Comparison of ENCODE assay signal across 13 mouse cellular contexts in genomic region chr10:80081075-80081474, GRCm38 (mm10). TPM values are rescaled to one million over a fixed set of nuclear protein-coding genes. Genes with fewer than 3 reads are reported as not detected.
DNase-seq lines count a peak whose midpoint lies in the region; ATAC-seq and TF ChIP-seq lines count a peak whose summit lies in the region.
"Had no signal": no experiment of that assay in that cellular context is flagged by ENCODE, and none has a peak within 500 bp of the region (broad histone marks: within the 10 kb centered on the region; RNA-seq: fewer than 3 reads in every experiment).

No protein-coding gene starts in this region.

- TF ChIP-seq POLR2A in MEL (IDR thresholded peaks at IDR 0.05; ENCODE audit: control insufficient read depth in 1 of 2, insufficient read depth in 1 of 2, low read depth in 1 of 2, low read length in 2 of 2, poor library complexity in 1 of 2) = no peak

- H3K9ac ChIP-seq in MEL (ENCODE audit: control insufficient read depth, low read depth, low read length, poor library complexity, severe bottlenecking) = no peak overlapping the region
- H3K9ac ChIP-seq: neural tube, embryonic 12.5 days had no signal

- peak overlapping the region; percentile 16; the same call in 1 of the 2 replicates for H3K4me3 ChIP-seq in heart, embryonic 10.5 days
- no peak overlapping the region for H3K4me3 ChIP-seq in MEL (ENCODE audit: control insufficient read depth in 1 of 2, insufficient read depth in 1 of 2, low read depth in 2 of 2, low read length in 2 of 2)
- H3K4me3 ChIP-seq: left cerebral cortex, adult 2 months; neural tube, embryonic 12.5 days had no signal

- peaks cover 80% of the 10 kb centered on the region for H3K36me3 ChIP-seq in heart, embryonic 10.5 days
- peaks cover 3 to 6% of the 10 kb centered on the region in 2 experiments; a peak in 3 of 4 replicates for H3K36me3 ChIP-seq in MEL (ENCODE audit: control insufficient read depth in 1 of 2, insufficient read depth in 2 of 2, low read length in 2 of 2)

- WGBS in heart, embryonic 10.5 days = 74% methylated on average over 3 of the region's 3 CpGs

- 0 out of 2 replicates have a peak overlapping the region, but pooled peaks have one; percentile 24 for H3K27ac ChIP-seq in heart, embryonic 10.5 days
- no peak overlapping the region for H3K27ac ChIP-seq in MEL (ENCODE audit: control insufficient read depth, low read depth, low read length)
- H3K27ac ChIP-seq: hindbrain, postnatal 0 days; left cerebral cortex, adult 2 months; neural tube, embryonic 12.5 days had no signal

- TF ChIP-seq EP300 in MEL (IDR thresholded peaks at IDR 0.05; ENCODE audit: low read depth in 1 of 2, low read length in 2 of 2) = 0 out of 4 replicates have a peak, but pooled peaks of 1 of the 2 experiments have one; percentile 7

- peaks cover 22% of the 10 kb centered on the region for H3K4me1 ChIP-seq in heart, embryonic 10.5 days
- H3K4me1 ChIP-seq in MEL (ENCODE audit: control insufficient read depth in 1 of 2, insufficient read depth in 2 of 2, low read length in 2 of 2) = peaks cover 0 to 10% of the 10 kb centered on the region in 2 experiments; a peak in 2 of 4 replicates
- H3K4me1 ChIP-seq: neural tube, embryonic 12.5 days had no signal

- no peak for TF ChIP-seq RAD21 in MEL (IDR thresholded peaks at IDR 0.05; ENCODE audit: low read depth, low read length)

- DNase-seq in heart, embryonic 10.5 days (ENCODE audit: low spot score) = no peak
- no peak for DNase-seq in heart, postnatal 36 days
- DNase-seq in MEL (ENCODE audit: low read depth, low spot score) (no peak), liver (peak; percentile 92)
- no peak for DNase-seq in natural killer cell, adult 2 months (ENCODE audit: low spot score in 2 of 2)
- DNase-seq in layer of hippocampus, adult 8-10 months (ENCODE audit: low spot score in 2 of 2) = no peak
- DNase-seq: kidney, postnatal 14 days; midbrain, embryonic 14.5 days had no signal

- no peak; a peak in 1 of 6 replicates for TF ChIP-seq CTCF in MEL (IDR thresholded peaks at IDR 0.05 in 2 of 3, conservative IDR thresholded peaks at IDR 0.05 in 1 of 3; ENCODE audit: control insufficient read depth in 1 of 3, insufficient read depth in 1 of 3, low read depth in 2 of 3, low read length in 3 of 3, poor library complexity in 1 of 3, severe bottlenecking in 1 of 3)

- peak; percentile 85 for ATAC-seq in megakaryocyte-erythroid progenitor cell, adult 5-6 weeks (replicated peaks; ENCODE audit: low FRiP score, low TSS enrichment, poor library complexity, severe bottlenecking)
- ATAC-seq in frontal cortex, adult (ENCODE audit: low TSS enrichment) = no peak
- ATAC-seq: hindbrain, postnatal 0 days had no signal

- H3K79me2 ChIP-seq in MEL (ENCODE audit: control insufficient read depth, insufficient read depth, low read length, poor library complexity) = no peaks in the 10 kb centered on the region

- intact Hi-C loops in heart, postnatal 36 days (cut with DNase I) = no loop called here

- H3K9me3 ChIP-seq in heart, embryonic 10.5 days = no peaks in the 10 kb centered on the region
- H3K9me3 ChIP-seq in MEL (replicated peaks; ENCODE audit: insufficient read depth, low read length) = no peaks in the 10 kb centered on the region
- H3K9me3 ChIP-seq: neural tube, embryonic 12.5 days had no signal

- H3K27me3 ChIP-seq in heart, embryonic 10.5 days (ENCODE audit: insufficient read depth, poor library complexity, severe bottlenecking) = no peaks in the 10 kb centered on the region
- H3K27me3 ChIP-seq in MEL (ENCODE audit: control insufficient read depth in 1 of 2, insufficient read depth in 2 of 2, low read length in 2 of 2) = no peaks in the 10 kb centered on the region
- H3K27me3 ChIP-seq: neural tube, embryonic 12.5 days had no signal

TF ChIP-seq in MEL, 35 proteins besides CTCF, POLR2A, EP300 and RAD21:
- TF ChIP-seq ZMIZ1 (IDR thresholded peaks at IDR 0.05; ENCODE audit: low read depth, low read length) (no peak), E2F4 (IDR thresholded peaks at IDR 0.05; ENCODE audit: borderline replicate concordance, low read depth, low read length) (no peak), ZKSCAN1 (IDR thresholded peaks at IDR 0.05; ENCODE audit: low read depth, low read length) (no peak), MXI1 (IDR thresholded peaks at IDR 0.05; ENCODE audit: low read depth, low read length) (no peak), POLR2AphosphoS2 (IDR thresholded peaks at IDR 0.05; ENCODE audit: low read length) (no peak), TAL1 (IDR thresholded peaks at IDR 0.05; ENCODE audit: low read length) (peak; percentile 61), NELFE (IDR thresholded peaks at IDR 0.05; ENCODE audit: low read depth, low read length) (no peak), ELF1 (IDR thresholded peaks at IDR 0.05; ENCODE audit: low read depth, low read length) (no peak), GABPA (IDR thresholded peaks at IDR 0.05; ENCODE audit: low read depth, low read length) (no peak), USF1 (IDR thresholded peaks at IDR 0.05; ENCODE audit: low read depth, low read length) (peak; percentile 37; the same call in 1 of the 2 replicates), SIN3A (IDR thresholded peaks at IDR 0.05; ENCODE audit: low read length) (no peak), HCFC1 (IDR thresholded peaks at IDR 0.05; ENCODE audit: low read depth, low read length) (no peak), MAZ (IDR thresholded peaks at IDR 0.05; ENCODE audit: low read depth, low read length) (no peak), MYC (IDR thresholded peaks at IDR 0.05; ENCODE audit: low read depth, low read length) (no peak), MAFK (IDR thresholded peaks at IDR 0.05; ENCODE audit: borderline replicate concordance, low read depth, low read length) (no peak), ZNF384 (IDR thresholded peaks at IDR 0.05; ENCODE audit: low read depth, low read length) (no peak), GATA1 (IDR thresholded peaks at IDR 0.05; ENCODE audit: low read depth, low read length) (no peak)

RNA-seq across cellular contexts. Expression of gene Sbno2, which starts 24.3 kb away (rescaled TPM):
- 14.8 and 15.6 TPM in 2 replicates for polyA plus RNA-seq in heart, embryonic 10.5 days (2016; fragmentation: Nextera tagmentation; extraction: Ambion mirVana)
- total RNA-seq in heart, postnatal 36 days (2021) = 10 to 100 TPM; 11.2 to 12.2 TPM
- 14.6 and 15.8 TPM in 2 replicates for total RNA-seq in MEL (2012; rRNA removed)
- polyA plus RNA-seq in MEL (2012; ENCODE audit: insufficient read depth in 1 of 2, insufficient read length in 2 of 2, low read depth in 1 of 2, low replicate concordance in 2 of 2, missing spikeins in 1 of 2) = 10 to 100 TPM in 1 of 2 experiments, not detected in 1; 29.0 TPM
- 34.4 and 39.7 TPM in 2 replicates for total RNA-seq in megakaryocyte-erythroid progenitor cell, adult 5-6 weeks (2014; fragmentation: Nextera tagmentation)
- total RNA-seq in megakaryocyte-erythroid progenitor cell, adult 5-6 weeks (2017) = 12.1 and 12.9 TPM in 2 replicates
- total RNA-seq in layer of hippocampus, adult 8-10 months (2022) = 10 to 100 TPM; 19.9 to 52.8 (median 29.8) TPM

RNA-seq across cellular contexts. Expression of gene Gpx4, which starts 34.1 kb away (rescaled TPM):
- 767 and 797 TPM in 2 replicates for polyA plus RNA-seq in heart, embryonic 10.5 days (2016; fragmentation: Nextera tagmentation; extraction: Ambion mirVana)
- total RNA-seq in heart, postnatal 36 days (2021) = 100 to 1,000 TPM; 863 to 871 TPM
- total RNA-seq in MEL (2012; rRNA removed) = 422 and 508 TPM in 2 replicates
- 100 to 1,000 TPM in 1 of 2 experiments, not detected in 1; 536 TPM for polyA plus RNA-seq in MEL (2012; ENCODE audit: insufficient read depth in 1 of 2, insufficient read length in 2 of 2, low read depth in 1 of 2, low replicate concordance in 2 of 2, missing spikeins in 1 of 2)
- total RNA-seq in megakaryocyte-erythroid progenitor cell, adult 5-6 weeks (2014; fragmentation: Nextera tagmentation) = 566 and 603 TPM in 2 replicates
- total RNA-seq in megakaryocyte-erythroid progenitor cell, adult 5-6 weeks (2017) = 483 and 498 TPM in 2 replicates
- 100 to 1,000 TPM; 433 to 528 (median 468) TPM for total RNA-seq in layer of hippocampus, adult 8-10 months (2022)

RNA-seq across cellular contexts. Expression of gene Stk11, which starts 34.5 kb away (rescaled TPM):
- 12.4 and 17.8 TPM in 2 replicates for polyA plus RNA-seq in heart, embryonic 10.5 days (2016; fragmentation: Nextera tagmentation; extraction: Ambion mirVana)
- 100 to 1,000 TPM; 137 to 165 TPM for total RNA-seq in heart, postnatal 36 days (2021)
- total RNA-seq in MEL (2012; rRNA removed) = 77.8 and 108 TPM in 2 replicates
- polyA plus RNA-seq in MEL (2012; ENCODE audit: insufficient read depth in 1 of 2, insufficient read length in 2 of 2, low read depth in 1 of 2, low replicate concordance in 2 of 2, missing spikeins in 1 of 2) = 100 to 1,000 TPM in 1 of 2 experiments, not detected in 1; 188 TPM
- total RNA-seq in megakaryocyte-erythroid progenitor cell, adult 5-6 weeks (2014; fragmentation: Nextera tagmentation) = 152 and 213 TPM in 2 replicates
- total RNA-seq in megakaryocyte-erythroid progenitor cell, adult 5-6 weeks (2017) = 116 and 174 TPM in 2 replicates
- 100 to 1,000 TPM in 1 of 4 experiments, 10 to 100 TPM in 3; 94.2 to 111 (median 96.5) TPM for total RNA-seq in layer of hippocampus, adult 8-10 months (2022)

RNA-seq across cellular contexts. Expression of gene Polr2e, which starts 41.5 kb away (rescaled TPM):
- 181 and 233 TPM in 2 replicates for polyA plus RNA-seq in heart, embryonic 10.5 days (2016; fragmentation: Nextera tagmentation; extraction: Ambion mirVana)
- 10 to 100 TPM; 88.5 to 96.4 TPM for total RNA-seq in heart, postnatal 36 days (2021)
- total RNA-seq in MEL (2012; rRNA removed) = 156 and 169 TPM in 2 replicates
- polyA plus RNA-seq in MEL (2012; ENCODE audit: insufficient read depth in 1 of 2, insufficient read length in 2 of 2, low read depth in 1 of 2, low replicate concordance in 2 of 2, missing spikeins in 1 of 2) = 100 to 1,000 TPM; 258 to 279 TPM
- total RNA-seq in megakaryocyte-erythroid progenitor cell, adult 5-6 weeks (2014; fragmentation: Nextera tagmentation) = 145 and 157 TPM in 2 replicates
- total RNA-seq in megakaryocyte-erythroid progenitor cell, adult 5-6 weeks (2017) = 142 and 150 TPM in 2 replicates
- 10 to 100 TPM; 64.2 to 86.7 (median 75.4) TPM for total RNA-seq in layer of hippocampus, adult 8-10 months (2022)

RNA-seq across cellular contexts. Expression of gene Atp5d, which starts 57.4 kb away (rescaled TPM):
- 689 and 872 TPM in 2 replicates for polyA plus RNA-seq in heart, embryonic 10.5 days (2016; fragmentation: Nextera tagmentation; extraction: Ambion mirVana)
- total RNA-seq in heart, postnatal 36 days (2021) = 1,000 to 10,000 TPM; 1,105 to 1,168 TPM
- 308 and 324 TPM in 2 replicates for total RNA-seq in MEL (2012; rRNA removed)
- polyA plus RNA-seq in MEL (2012; ENCODE audit: insufficient read depth in 1 of 2, insufficient read length in 2 of 2, low read depth in 1 of 2, low replicate concordance in 2 of 2, missing spikeins in 1 of 2) = 100 to 1,000 TPM; 300 to 657 TPM
- 282 and 325 TPM in 2 replicates for total RNA-seq in megakaryocyte-erythroid progenitor cell, adult 5-6 weeks (2014; fragmentation: Nextera tagmentation)
- total RNA-seq in megakaryocyte-erythroid progenitor cell, adult 5-6 weeks (2017) = 29.3 and 49.3 TPM in 2 replicates
- total RNA-seq in layer of hippocampus, adult 8-10 months (2022) = 100 to 1,000 TPM; 315 to 328 (median 323) TPM
